Mouse (Mus musculus): Measurements from ENCODE around the gene Olfr706. TPM values are rescaled to one million over a fixed set of nuclear protein-coding genes. Genes with fewer than 3 reads are reported as not detected.
A peak's percentile ranks its signal among the peaks of the same experiment; 100 is the strongest.
"Not testable (repeated sequence)": the region's sequence is repeated elsewhere in the genome, so short reads cannot be mapped to it uniquely, and the experiment has no call there.

Gene Olfr706
- total RNA-seq (2021): not detected
- long read RNA-seq, experiment 1: 0 reads
- long read RNA-seq, experiment 2: 0 reads

- Histone ChIP-seq H3K27ac (no peak within 1 kb of the TSS), H3K4me3 (no peak within 1 kb of the TSS)
- no peak for DNase-seq (ENCODE audit: low spot score in 2 of 2)
- no peak for TF ChIP-seq CTCF (conservative IDR thresholded peaks at IDR 0.05)
These were observed at the start of gene Olfr706 for GRCm38 (mm10) chr7:106888062-106888461. Olfr706 (minus strand) TSS chr7:106888162.

GRCm38 (mm10) chr7:106932119-106932518 is 44.2 kb upstream of the Olfr706 start, which contains the start of gene Olfr709-ps1:
Olfr709-ps1 (minus strand) TSS chr7:106932219.
- Histone ChIP-seq H3K4me3 (no peak within 1 kb of the TSS), H3K27ac (no peak within 1 kb of the TSS)
- DNase-seq (ENCODE audit: low spot score in 2 of 2): no peak
- TF ChIP-seq CTCF (conservative IDR thresholded peaks at IDR 0.05): no peak

GRCm38 (mm10) chr7:106920961-106921360 is 33.0 kb upstream of the Olfr706 start:
- DNase-seq (ENCODE audit: low spot score in 2 of 2): peak in 1 of 2 experiments; percentile 0
- not testable (repeated sequence) for H3K27ac ChIP-seq

GRCm38 (mm10) chr7:106907676-106908075 is 19.7 kb upstream of the Olfr706 start, which contains the start of gene Olfr1532-ps1:
Olfr1532-ps1 (plus strand) TSS chr7:106908001.
- no peak for TF ChIP-seq CTCF (conservative IDR thresholded peaks at IDR 0.05)
- Histone ChIP-seq H3K27ac (no peak within 1 kb of the TSS), H3K4me3 (no peak within 1 kb of the TSS)
- no peak for DNase-seq (ENCODE audit: low spot score in 2 of 2)

More at GRCm38 (mm10) chr7:106920961-106921360, 33.0 kb upstream of the Olfr706 start:
- not testable (repeated sequence) for H3K4me3 ChIP-seq

GRCm38 (mm10) chr7:106901141-106901540 is 13.2 kb upstream of the Olfr706 start, which contains the start of gene Olfr707:
Olfr707 (minus strand) TSS chr7:106901241.
- DNase-seq (ENCODE audit: low spot score in 2 of 2); H3K4me3 ChIP-seq; H3K27ac ChIP-seq: not testable (repeated sequence)

GRCm38 (mm10) chr7:106876791-106877190 is 11.2 kb downstream of the Olfr706 start, which contains the start of gene Olfr705:
Olfr705 (minus strand) TSS chr7:106876891.
- no peak for DNase-seq (ENCODE audit: low spot score in 2 of 2)
- TF ChIP-seq CTCF (conservative IDR thresholded peaks at IDR 0.05): no peak
- Histone ChIP-seq H3K27ac (no peak within 1 kb of the TSS), H3K4me3 (no peak within 1 kb of the TSS)

GRCm38 (mm10) chr7:106862885-106863284 is 25.1 kb downstream of the Olfr706 start, which contains the start of gene Olfr704:
Olfr704 (plus strand) TSS chr7:106863185.
- DNase-seq (ENCODE audit: low spot score in 2 of 2): no peak
- no peak for TF ChIP-seq CTCF (conservative IDR thresholded peaks at IDR 0.05)
- Histone ChIP-seq H3K4me3 (no peak within 1 kb of the TSS), H3K27ac (no peak within 1 kb of the TSS)

- no peak for DNase-seq (ENCODE audit: low spot score in 2 of 2)
- no peak for TF ChIP-seq CTCF (conservative IDR thresholded peaks at IDR 0.05)
- Histone ChIP-seq H3K4me3 (no peak within 1 kb of the TSS), H3K27ac (no peak within 1 kb of the TSS)
These were observed 44.9 kb downstream of the Olfr706 start, which contains the start of gene Olfr703 for GRCm38 (mm10) chr7:106843060-106843459. Olfr703 (plus strand) TSS chr7:106843360.

GRCm38 (mm10) chr7:106833793-106834192 is 54.2 kb downstream of the Olfr706 start, which contains the start of gene Olfr702:
Olfr702 (minus strand) TSS chr7:106833893.
- Histone ChIP-seq H3K27ac (no peak within 1 kb of the TSS), H3K4me3 (no peak within 1 kb of the TSS)
- no peak for TF ChIP-seq CTCF (conservative IDR thresholded peaks at IDR 0.05)
- DNase-seq (ENCODE audit: low spot score in 2 of 2): no peak

Other genes starting within 250 kb of the Olfr706 start
- not detected for gene Olfr693, start 207.6 kb downstream of the Olfr706 start, total RNA-seq (2021)
- gene Olfr694, start 196.3 kb downstream of the Olfr706 start, total RNA-seq (2021): not detected
- not detected for gene Olfr695, start 171.8 kb downstream of the Olfr706 start, total RNA-seq (2021)
- not detected for gene Olfr697, start 145.7 kb downstream of the Olfr706 start, total RNA-seq (2021)
- gene Olfr698, start 132.8 kb downstream of the Olfr706 start, total RNA-seq (2021): not detected
- not detected for gene Olfr699, start 95.0 kb downstream of the Olfr706 start, total RNA-seq (2021)
- not detected for gene Olfr700, start 79.3 kb downstream of the Olfr706 start, total RNA-seq (2021)
- gene Olfr701, start 74.0 kb downstream of the Olfr706 start, total RNA-seq (2021): not detected
- not detected for gene Olfr702, start 54.3 kb downstream of the Olfr706 start, total RNA-seq (2021)
- gene Olfr703, start 44.8 kb downstream of the Olfr706 start, total RNA-seq (2021): not detected
- not detected for gene Olfr704, start 25.0 kb downstream of the Olfr706 start, total RNA-seq (2021)
- not detected for gene Olfr705, start 11.3 kb downstream of the Olfr706 start, total RNA-seq (2021)
- gene Olfr707, start 13.1 kb upstream of the Olfr706 start, total RNA-seq (2021): not detected
- not detected for gene Olfr1532-ps1, start 19.8 kb upstream of the Olfr706 start, total RNA-seq (2021)
- gene Olfr709-ps1, start 44.1 kb upstream of the Olfr706 start, total RNA-seq (2021): not detected
- not detected for gene Olfr710, start 60.1 kb upstream of the Olfr706 start, total RNA-seq (2021)
- under 1 TPM in 1 of 2 experiments, not detected in 1; 0.08 TPM for gene Olfr6, start 75.8 kb upstream of the Olfr706 start, total RNA-seq (2021)
- not detected for gene Olfr711, start 87.3 kb upstream of the Olfr706 start, total RNA-seq (2021)
- not detected for gene Olfr2, start 117.9 kb upstream of the Olfr706 start, total RNA-seq (2021)
- not detected for gene Olfr713, start 143.0 kb upstream of the Olfr706 start, total RNA-seq (2021)
- not detected for gene Olfr714, start 182.8 kb upstream of the Olfr706 start, total RNA-seq (2021)
- not detected for gene Olfr17, start 205.1 kb upstream of the Olfr706 start, total RNA-seq (2021)
- gene Olfr715b, start 222.2 kb upstream of the Olfr706 start, total RNA-seq (2021): not detected
- gene Olfr715, start 242.9 kb upstream of the Olfr706 start, total RNA-seq (2021): not detected

Measured in layer of hippocampus, adult 2 months (tissue).